Mouse (Mus musculus) lung, adult 2 months (tissue): ENCODE measurements around the gene Vps16.

Experiments used
- CTCF ChIP-seq: fragments of 200-500 bp; IDR thresholded peaks from 2 replicates; pipeline ENCODE4 v1.5.1; 2011; ENCODE audit warnings: mild to moderate bottlenecking, low read length, control low read depth; ENCODE audit not compliant: insufficient read depth
- POLR2A ChIP-seq: fragments of 200-500 bp; IDR thresholded peaks from 2 replicates; pipeline ENCODE4 v1.6.1; 2011; ENCODE audit warnings: low read depth, mild to moderate bottlenecking, control low read depth, low read length, borderline replicate concordance; ENCODE audit errors: extremely low read depth

DNA sequence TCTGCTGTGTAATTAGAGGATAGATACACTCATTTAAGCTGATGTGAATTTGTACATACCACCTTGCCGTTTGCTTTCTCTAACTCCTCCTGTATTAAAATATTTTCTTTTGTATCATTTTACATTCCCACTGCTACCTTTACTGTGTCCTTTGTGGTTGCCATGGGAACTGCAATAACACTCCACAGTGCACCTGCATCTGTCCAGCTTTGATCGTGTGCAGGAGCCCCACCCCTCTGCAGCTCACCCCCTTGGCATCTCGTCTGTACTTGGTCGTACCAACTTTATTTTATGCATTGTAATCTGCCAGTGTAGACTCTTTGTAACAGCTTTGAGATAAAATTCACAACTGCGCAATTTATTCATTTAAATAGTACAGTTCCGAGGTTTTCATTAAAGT lies 40.2 kb upstream of the Vps16 start:
- TF ChIP-seq CTCF (no peak), POLR2A (no peak)
